Mouse (Mus musculus): ENCODE measurements around the gene Myo1d.

GRCm38 (mm10) chr11:80614949-80615725, 164.7 kb downstream of the Myo1d start:
- TF ChIP-seq POLR2A (IDR thresholded peaks at IDR 0.05; ENCODE audit: control insufficient read depth, extremely low read depth, insufficient read depth, low read length, poor library complexity) (no peak), CTCF (IDR thresholded peaks at IDR 0.05; ENCODE audit: borderline replicate concordance, control insufficient read depth, extremely low read depth, insufficient read depth, low read length, poor library complexity) (no peak)
